Mouse (Mus musculus) heart, embryonic 11.5 days (tissue): ENCODE data around the gene Nos1ap. TPM values are rescaled to one million over a fixed set of nuclear protein-coding genes. Genes with fewer than 3 reads are reported as not detected.

Experiments
- ATAC-seq: fragments of 200-750 bp; cut with Nextera tagmentation; replicated peaks from 2 replicates; pipeline ENCODE4 v1.8.0; 2017; ENCODE audit warnings: moderate library complexity; ENCODE audit not compliant: insufficient number of reproducible peaks, low FRiP score, low TSS enrichment
- H3K27ac ChIP-seq: fragments of 300-500 bp; sonication (generic); 2 replicates; pipeline ENCODE4 v1.5.1; 2014; ENCODE audit warnings: mild to moderate bottlenecking, low read depth, low read length
- H3K27me3 ChIP-seq: fragments of 300-500 bp; sonication (generic); 2 replicates; pipeline ENCODE4 v1.6.1; 2014; ENCODE audit warnings: mild to moderate bottlenecking, low read length, mixed read lengths; ENCODE audit not compliant: control insufficient read depth, insufficient read depth
- H3K36me3 ChIP-seq: fragments of 300-500 bp; sonication (generic); 2 replicates; pipeline ENCODE4 v1.6.1; 2014; ENCODE audit warnings: mild to moderate bottlenecking, low read length, moderate library complexity, mixed read lengths; ENCODE audit not compliant: control insufficient read depth, insufficient read depth
- H3K4me1 ChIP-seq: fragments of 300-500 bp; sonication (generic); 2 replicates; pipeline ENCODE4 v1.6.1; 2014; ENCODE audit warnings: low read length; ENCODE audit not compliant: control insufficient read depth, insufficient read depth
- H3K4me2 ChIP-seq: fragments of 300-500 bp; sonication (generic); 2 replicates; pipeline ENCODE4 v1.6.1; 2014; ENCODE audit warnings: mild to moderate bottlenecking, moderate library complexity
- H3K4me3 ChIP-seq: fragments of 300-500 bp; sonication (generic); 2 replicates; pipeline ENCODE4 v1.5.1; 2014; ENCODE audit warnings: low read depth, low read length
- H3K9ac ChIP-seq: fragments of 300-500 bp; sonication (generic); 2 replicates; pipeline ENCODE4 v1.6.1; 2014; ENCODE audit warnings: mild to moderate bottlenecking, low read depth, low read length, moderate library complexity
- H3K9me3 ChIP-seq: fragments of 300-500 bp; sonication (generic); replicated peaks from 2 replicates; pipeline ENCODE4 v1.6.1; 2016; ENCODE audit warnings: low read length; ENCODE audit not compliant: control insufficient read depth
- WGBS: fragments of 180-500 bp; shearing (Covaris S2); extraction: QIAGEN DNeasy Blood & Tissue Kit; methylation state at CpG from one replicate; pipeline ENCODE4 v1.1.7; 2014; ENCODE audit not compliant: insufficient replicate concordance; 5-methylcytosine and 5-hydroxymethylcytosine counted together
- polyA plus RNA-seq: library from polyadenylated mRNA; unstranded; fragments of >200 nt; fragmentation: Nextera tagmentation; extraction: Ambion mirVana; gene quantifications from 2 replicates; pipeline ENCODE4 v1.2.1, GENCODE M21; 2014

Gene Nos1ap
- polyA plus RNA-seq, 1 experiment from 2014 or later = 15.5 TPM

- Histone ChIP-seq H3K4me2 (no peak overlapping the region), H3K27me3 (no peaks in the 10 kb centered on the region), H3K4me3 (no peak overlapping the region), H3K36me3 (no peaks in the 10 kb centered on the region), H3K27ac (no peak overlapping the region), H3K4me1 (no peaks in the 10 kb centered on the region), H3K9me3 (peaks cover 6% of the 10 kb centered on the region; the same call in 1 of the 2 replicates), H3K9ac (no peak overlapping the region)
- 61% methylated on average over 2 of the region's 2 CpGs for WGBS
- no peak for ATAC-seq
These were observed 30.2 kb upstream of the Nos1ap start for GRCm38 (mm10) chr1:170619686-170620374.

DNA sequence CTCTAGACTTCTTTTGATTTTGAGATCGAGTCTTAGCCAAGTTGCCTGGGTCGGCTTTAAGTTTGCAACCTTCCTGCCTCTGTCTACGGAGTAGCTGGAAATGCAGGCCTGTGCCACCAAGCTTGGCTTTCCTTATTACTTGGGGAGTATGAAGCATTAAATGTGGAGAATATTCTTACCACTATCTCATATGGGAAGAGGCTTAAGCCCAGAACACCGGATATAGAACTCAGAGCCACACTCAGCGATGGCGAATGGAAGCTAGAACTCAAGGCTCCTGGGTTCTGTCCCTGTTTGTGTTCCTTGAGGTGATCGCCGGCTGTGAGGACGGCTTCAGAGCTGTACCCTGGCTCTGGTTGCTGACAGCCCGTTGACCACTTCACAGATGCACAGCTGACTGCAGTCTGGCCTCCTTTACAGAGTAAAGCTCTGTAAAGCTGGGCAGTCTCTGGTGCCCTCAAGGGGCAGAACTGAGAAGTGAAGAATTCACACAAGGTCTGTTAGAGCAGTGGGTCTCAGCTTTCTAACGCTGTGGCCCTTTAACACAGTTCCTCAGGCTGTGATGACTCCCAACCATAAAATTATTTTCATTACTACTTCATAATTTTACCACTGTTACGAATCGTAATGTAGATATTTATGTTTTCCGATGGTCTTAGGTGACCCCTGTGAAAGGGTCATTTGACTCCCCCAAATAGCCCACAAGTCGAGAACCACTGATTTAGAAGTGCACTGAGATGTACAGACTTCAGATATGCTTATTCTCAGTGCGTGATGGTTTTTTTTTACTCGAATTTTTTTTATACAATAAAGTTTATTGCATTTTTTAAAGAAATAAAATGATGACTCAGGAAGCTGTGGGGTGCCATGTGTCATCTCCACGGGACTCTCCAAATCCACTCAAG, 23.6 kb upstream of the Nos1ap start:
- WGBS = 59% methylated on average over 18 of the region's 18 CpGs

DNA sequence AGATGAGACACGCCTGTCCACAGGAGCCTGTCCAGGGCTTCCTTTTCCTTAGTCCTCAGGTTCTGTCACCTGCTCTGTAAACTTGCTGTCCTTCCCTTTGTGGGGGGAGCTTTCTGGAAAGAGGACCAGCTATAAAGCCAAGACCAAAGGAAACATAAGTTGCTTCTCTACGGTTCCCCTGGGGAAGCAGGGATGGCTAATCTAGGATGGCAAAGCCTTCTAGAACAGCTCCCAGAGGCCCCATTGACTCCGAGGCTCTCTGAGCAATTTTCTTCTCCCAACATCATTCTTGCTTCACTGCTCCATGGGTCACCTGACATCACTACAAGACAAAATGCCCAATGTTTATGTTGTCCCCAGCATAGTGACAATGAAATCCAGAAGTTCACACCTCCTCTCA, 22.0 kb upstream of the Nos1ap start:
- Histone ChIP-seq H3K9ac (no peak overlapping the region), H3K4me1 (peaks cover 3% of the 10 kb centered on the region; the same call in 1 of the 2 replicates), H3K9me3 (no peaks in the 10 kb centered on the region), H3K27ac (no peak overlapping the region), H3K27me3 (no peaks in the 10 kb centered on the region), H3K4me3 (no peak overlapping the region), H3K4me2 (no peak overlapping the region), H3K36me3 (no peaks in the 10 kb centered on the region)
- no peak for ATAC-seq
- 92% methylated on average over 3 of the region's 3 CpGs for WGBS

More for the DNA sequence above, 23.6 kb upstream of the Nos1ap start:
- Histone ChIP-seq H3K27me3 (no peaks in the 10 kb centered on the region), H3K27ac (no peak overlapping the region), H3K4me2 (no peak overlapping the region), H3K4me3 (no peak overlapping the region), H3K9me3 (no peaks in the 10 kb centered on the region), H3K36me3 (no peaks in the 10 kb centered on the region), H3K4me1 (peaks cover 3% of the 10 kb centered on the region; the same call in 1 of the 2 replicates), H3K9ac (no peak overlapping the region)
- ATAC-seq = peak; percentile 71; the same call in 1 of the 2 replicates

DNA sequence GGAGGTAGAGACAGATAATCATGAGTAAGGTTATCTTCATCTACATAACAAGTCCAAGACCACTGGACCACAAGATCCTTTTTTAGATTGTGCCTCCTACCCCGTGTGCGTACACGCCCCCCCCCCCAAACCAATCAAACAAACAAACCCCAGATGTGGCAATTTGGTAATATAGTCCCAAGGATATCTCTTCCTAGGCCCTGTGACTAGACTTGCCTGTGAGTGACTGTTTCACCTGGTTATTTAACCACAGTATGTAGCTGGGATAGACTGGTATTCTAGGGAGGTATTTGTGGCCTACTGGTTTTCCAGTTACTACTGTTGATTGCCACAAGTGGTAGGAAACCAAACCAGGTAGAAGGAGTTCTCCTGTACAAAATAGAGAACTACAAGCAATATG, 21.0 kb upstream of the Nos1ap start:
- 84% methylated on average over 3 of the region's 3 CpGs for WGBS
- Histone ChIP-seq H3K4me2 (no peak overlapping the region), H3K27ac (0 out of 2 replicates have a peak overlapping the region, but pooled peaks have one; percentile 59), H3K9me3 (no peaks in the 10 kb centered on the region), H3K36me3 (no peaks in the 10 kb centered on the region), H3K9ac (no peak overlapping the region), H3K4me1 (peaks cover 8% of the 10 kb centered on the region), H3K4me3 (no peak overlapping the region), H3K27me3 (no peaks in the 10 kb centered on the region)
- no peak; the same call in 1 of the 2 replicates for ATAC-seq

DNA sequence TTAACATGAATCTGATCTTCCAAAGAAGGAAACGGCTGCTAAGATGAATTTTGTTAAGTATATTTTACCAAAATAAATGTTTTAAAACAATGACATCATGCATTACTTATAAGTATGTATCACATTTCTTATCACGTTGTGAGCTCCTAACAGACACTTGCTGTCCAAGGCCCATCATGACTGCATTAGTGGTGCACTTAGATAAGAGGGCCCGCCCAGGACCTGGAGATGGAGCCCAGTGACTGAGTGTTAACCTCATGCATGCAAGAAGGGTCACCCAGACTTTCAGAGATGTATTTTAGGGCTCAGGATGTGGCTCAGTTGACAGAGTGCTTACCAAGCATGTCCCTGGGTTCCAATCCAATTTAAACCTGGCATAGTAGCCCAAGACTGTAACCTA, 20.6 kb upstream of the Nos1ap start:
- Histone ChIP-seq H3K4me1 (peaks cover 12% of the 10 kb centered on the region), H3K27ac (peak overlapping the region; percentile 59; the same call in 1 of the 2 replicates), H3K4me2 (no peak overlapping the region), H3K27me3 (no peaks in the 10 kb centered on the region), H3K9me3 (no peaks in the 10 kb centered on the region), H3K4me3 (no peak overlapping the region), H3K36me3 (no peaks in the 10 kb centered on the region), H3K9ac (no peak overlapping the region)
- WGBS = 57% methylated on average over 3 of the region's 3 CpGs
- ATAC-seq = peak; percentile 88

- ATAC-seq = no peak
- peak overlapping the region; percentile 59; the same call in 1 of the 2 replicates for H3K27ac ChIP-seq
- no peak overlapping the region for H3K4me3 ChIP-seq
- H3K4me1 ChIP-seq = peaks cover 16% of the 10 kb centered on the region
- no peak overlapping the region for H3K4me2 ChIP-seq
- WGBS = 46% methylated on average over 7 of the region's 7 CpGs
- H3K9ac ChIP-seq = no peak overlapping the region
- no peaks in the 10 kb centered on the region for H3K9me3 ChIP-seq
- no peaks in the 10 kb centered on the region for H3K36me3 ChIP-seq
- H3K27me3 ChIP-seq = no peaks in the 10 kb centered on the region
These were observed 20.2 kb upstream of the Nos1ap start for GRCm38 (mm10) chr1:170609872-170610271.

DNA sequence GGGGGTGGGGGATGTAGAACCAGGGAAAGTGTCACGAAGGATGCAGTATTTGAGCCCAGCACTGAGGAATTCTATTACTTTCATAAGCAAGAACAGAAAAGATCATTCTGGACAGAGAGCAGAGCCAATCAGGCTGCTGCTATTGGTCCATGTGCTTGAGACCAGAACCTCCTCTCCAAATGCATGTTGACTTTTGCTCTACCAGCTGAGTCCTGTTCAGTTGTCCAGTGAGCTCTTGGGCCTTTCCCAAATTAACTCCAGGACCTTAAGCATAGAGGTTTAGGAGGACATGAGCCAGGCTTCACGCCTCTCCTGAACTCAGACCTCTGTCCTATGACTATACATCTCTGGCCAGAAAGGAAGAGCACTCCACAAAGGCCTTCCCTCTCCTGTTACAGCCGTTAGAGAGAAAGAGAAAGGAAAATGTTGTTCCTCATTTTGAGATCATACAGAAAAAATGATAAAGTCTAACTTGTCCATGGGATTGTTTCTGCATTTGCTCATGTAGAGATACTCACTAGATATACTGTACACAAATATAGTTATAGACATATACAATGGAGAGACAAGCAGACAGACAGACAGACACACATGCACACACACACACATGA, 18.9 kb upstream of the Nos1ap start:
- H3K9me3 ChIP-seq = no peaks in the 10 kb centered on the region
- H3K4me1 ChIP-seq = peaks cover 24% of the 10 kb centered on the region
- no peaks in the 10 kb centered on the region for H3K27me3 ChIP-seq
- no peak overlapping the region for H3K27ac ChIP-seq
- H3K4me3 ChIP-seq = no peak overlapping the region
- H3K9ac ChIP-seq = no peak overlapping the region
- H3K36me3 ChIP-seq = no peaks in the 10 kb centered on the region
- 86% methylated on average over 3 of the region's 3 CpGs for WGBS
- no peak overlapping the region for H3K4me2 ChIP-seq
- ATAC-seq = no peak

DNA sequence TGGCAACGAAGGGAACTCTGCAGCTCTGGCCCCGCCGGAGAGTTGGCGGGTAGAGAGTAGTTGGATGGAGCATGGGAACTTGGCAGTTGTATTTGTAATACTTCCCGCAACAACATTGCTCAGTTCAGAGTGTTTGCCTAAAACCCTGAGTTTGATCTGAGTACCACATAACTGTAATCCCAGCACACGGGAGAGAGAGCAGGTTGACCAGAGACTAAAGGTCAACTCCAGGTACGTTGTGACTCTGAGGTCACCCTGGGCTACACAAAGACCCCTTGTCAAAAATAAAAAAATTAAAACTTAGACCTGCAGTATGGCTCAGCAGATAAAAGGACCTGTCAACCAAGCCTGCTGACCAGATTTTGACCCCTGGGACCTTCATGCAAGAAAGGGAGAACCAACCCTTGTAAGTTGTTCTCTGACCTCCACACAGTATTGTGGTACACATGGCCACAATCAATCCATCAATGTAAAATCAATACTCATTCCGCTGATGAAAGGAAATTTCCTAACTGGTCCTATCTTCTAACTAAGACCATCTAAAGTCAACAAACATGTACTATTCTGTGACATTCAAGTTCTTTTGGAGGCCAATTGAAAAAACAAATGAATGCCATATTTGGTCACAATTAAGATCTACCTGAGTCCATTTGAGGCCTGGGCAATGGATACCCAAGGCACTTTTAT, 17.7 kb upstream of the Nos1ap start:
- H3K27me3 ChIP-seq = no peaks in the 10 kb centered on the region
- H3K9ac ChIP-seq = no peak overlapping the region
- ATAC-seq = no peak
- no peak overlapping the region for H3K4me2 ChIP-seq
- 89% methylated on average over 8 of the region's 8 CpGs for WGBS
- H3K27ac ChIP-seq = no peak overlapping the region
- H3K4me3 ChIP-seq = no peak overlapping the region
- H3K9me3 ChIP-seq = no peaks in the 10 kb centered on the region
- no peaks in the 10 kb centered on the region for H3K36me3 ChIP-seq
- H3K4me1 ChIP-seq = peaks cover 28% of the 10 kb centered on the region
